Mouse (Mus musculus): Measurements from ENCODE around the gene Ina.

GRCm38 (mm10) chr19:47029796-47030195 lies 15.3 kb downstream of the Ina start:
- TF ChIP-seq CTCF (IDR thresholded peaks at IDR 0.05; ENCODE audit: low read depth) = no peak
- no peak for TF ChIP-seq EP300 (IDR thresholded peaks at IDR 0.05; ENCODE audit: low read depth)
